Mouse (Mus musculus) adrenal gland, adult 2 months (tissue): ENCODE results near the gene Mdm2. TPM values are rescaled to one million over a fixed set of nuclear protein-coding genes. Genes with fewer than 3 reads are reported as not detected.
A peak's percentile ranks its signal among the peaks of the same experiment; 100 is the strongest.

ENCODE experiments used
- DNase-seq: peaks from one replicate; pipeline ENCODE4 v3.0.0; 2021
- polyA plus RNA-seq: library from polyadenylated mRNA; depleted of rRNA; stranded (reverse); fragments of >200 nt; gene quantifications from 2 replicates; pipeline ENCODE4 v1.2.3, GENCODE M21; 2012
- total RNA-seq, 2 experiments: library from RNA; stranded (reverse); gene quantifications; 2 replicates each; pipeline ENCODE4 v1.2.3; 2021

Mdm2 gene
- total and polyA plus RNA-seq, 3 experiments = 47.0 to 155 (median 55.4) TPM

DNA sequence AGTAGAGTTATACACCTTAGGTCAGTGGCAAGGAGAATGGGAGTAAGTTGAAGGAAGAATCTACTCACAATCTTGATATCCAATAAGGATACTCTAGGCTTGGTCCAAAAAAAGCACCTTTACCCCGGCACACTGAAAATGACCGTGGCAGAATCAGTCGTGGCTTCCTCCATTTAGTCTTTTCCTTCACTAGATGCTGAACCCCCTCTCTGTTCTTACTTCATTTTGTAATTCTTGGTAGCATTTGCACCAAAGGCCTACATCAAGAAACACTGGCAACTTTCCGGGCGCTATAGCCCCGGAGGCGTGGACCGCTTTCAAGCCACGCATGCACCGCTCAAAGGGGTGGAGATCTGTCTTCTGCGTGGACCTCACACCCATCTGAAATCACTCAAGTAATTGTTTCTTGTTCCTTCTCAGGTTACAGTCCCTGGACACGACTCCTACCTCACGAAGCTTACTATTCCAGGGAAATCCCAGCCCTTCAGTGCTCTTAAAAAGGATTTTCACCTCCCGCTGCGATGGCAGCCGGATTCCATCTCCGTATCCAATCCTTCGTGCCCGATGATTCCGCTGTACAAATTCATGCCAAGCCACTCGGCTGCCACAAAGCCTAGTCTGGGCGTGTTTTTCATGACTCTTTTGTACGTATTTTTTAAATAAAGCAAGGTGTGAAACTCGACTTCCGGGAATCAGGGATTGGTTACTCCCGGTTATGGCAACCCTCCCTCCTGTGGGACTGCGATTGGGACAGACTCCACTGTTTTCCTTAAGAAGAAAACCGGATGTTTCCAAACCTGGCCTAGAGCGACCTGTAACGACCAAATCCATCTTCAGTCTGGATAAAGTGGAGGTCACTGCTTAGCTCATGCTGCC is 27.5 kb downstream of the Mdm2 start:
- no peak for DNase-seq

DNA sequence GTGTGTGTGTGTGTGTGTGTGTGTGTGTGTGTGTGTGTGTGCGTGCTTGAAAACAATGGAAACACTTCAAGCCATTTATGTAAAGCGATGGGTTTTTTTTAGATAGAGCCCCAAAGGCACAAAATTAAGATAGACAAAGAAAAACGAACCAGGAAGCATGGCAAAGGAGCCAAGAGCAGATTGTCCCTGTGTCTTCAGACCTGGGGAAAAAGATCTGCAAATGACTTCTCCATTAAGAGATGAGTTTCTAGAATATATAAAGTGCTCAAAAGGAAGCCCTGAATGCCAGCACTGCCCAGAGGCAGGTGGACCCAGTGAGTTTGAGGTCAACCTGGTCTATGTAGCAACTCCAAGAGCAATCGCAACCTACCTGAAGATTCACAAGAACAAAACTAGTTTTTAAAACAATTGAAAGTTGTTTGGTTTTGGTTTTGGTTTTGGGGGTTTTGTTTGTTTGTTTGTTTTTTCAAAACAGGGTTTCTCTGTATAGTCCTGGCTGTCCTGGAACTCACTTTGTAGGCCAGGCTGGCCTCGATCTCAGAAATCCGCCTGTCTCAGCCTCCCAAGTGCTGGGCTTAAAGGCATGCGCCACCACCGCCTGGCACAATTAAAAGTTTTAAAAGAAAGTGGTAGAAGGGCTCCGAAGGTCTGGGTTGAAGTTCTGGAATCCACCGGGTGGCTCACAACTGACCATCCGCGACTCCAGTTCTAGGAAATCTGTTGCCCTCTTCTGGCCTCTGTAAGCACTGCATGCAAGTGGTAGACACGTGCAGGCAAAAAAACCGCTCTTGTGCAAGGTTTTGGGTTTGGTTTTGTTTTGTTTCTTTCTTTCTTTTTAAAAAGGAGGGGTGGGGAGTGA is 28.3 kb downstream of the Mdm2 start:
- DNase-seq = peak; percentile 34

DNA sequence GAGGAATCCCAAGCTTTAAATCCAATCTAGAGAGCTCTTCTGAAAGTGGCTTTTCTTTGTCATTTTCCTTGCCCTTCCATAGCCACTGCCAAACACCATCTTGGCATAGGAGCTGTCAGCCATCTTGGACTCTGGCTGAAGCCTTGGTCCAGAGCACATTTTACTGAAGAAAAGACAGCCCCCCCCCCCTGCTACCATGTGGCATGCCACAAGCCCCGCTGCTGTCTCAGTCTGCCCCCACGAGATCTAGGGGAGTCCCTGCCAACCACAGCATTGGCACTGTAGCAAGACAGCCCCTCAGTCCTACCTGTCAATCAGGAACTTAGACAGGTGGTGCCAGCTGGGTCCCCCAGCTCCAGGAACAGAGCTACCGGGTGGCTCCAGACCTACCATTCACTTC is 29.0 kb downstream of the Mdm2 start:
- DNase-seq = no peak

GRCm38 (mm10) chr10:117680868-117681513 is 29.6 kb downstream of the Mdm2 start:
- DNase-seq = no peak

- no peak for DNase-seq
Measured at GRCm38 (mm10) chr10:117679963-117680473, 30.5 kb downstream of the Mdm2 start.

- no peak for DNase-seq
Measured at GRCm38 (mm10) chr10:117679029-117679686, 31.4 kb downstream of the Mdm2 start.

DNA sequence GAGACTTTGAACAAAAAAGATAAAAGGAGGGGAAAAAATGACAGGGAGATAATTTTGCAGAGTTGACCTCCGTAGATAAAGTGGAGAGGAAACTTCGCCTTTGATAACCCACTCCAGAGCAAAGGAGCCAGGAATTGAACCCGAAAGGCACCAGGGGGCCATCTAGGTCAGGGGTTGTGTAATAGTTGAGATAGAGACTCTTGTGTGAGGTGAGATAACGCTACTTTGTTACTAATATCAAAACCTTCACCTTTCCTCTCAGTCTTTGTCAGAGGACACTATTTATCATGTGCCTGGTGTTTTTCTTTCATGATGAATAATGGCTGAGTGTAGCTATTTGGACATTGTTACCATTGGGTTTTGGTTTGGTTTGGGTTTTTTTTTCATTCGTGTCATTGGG is 32.2 kb downstream of the Mdm2 start:
- DNase-seq = peak; percentile 46

GRCm38 (mm10) chr10:117677494-117678236 is 32.9 kb downstream of the Mdm2 start:
- DNase-seq = peak; percentile 51

DNA sequence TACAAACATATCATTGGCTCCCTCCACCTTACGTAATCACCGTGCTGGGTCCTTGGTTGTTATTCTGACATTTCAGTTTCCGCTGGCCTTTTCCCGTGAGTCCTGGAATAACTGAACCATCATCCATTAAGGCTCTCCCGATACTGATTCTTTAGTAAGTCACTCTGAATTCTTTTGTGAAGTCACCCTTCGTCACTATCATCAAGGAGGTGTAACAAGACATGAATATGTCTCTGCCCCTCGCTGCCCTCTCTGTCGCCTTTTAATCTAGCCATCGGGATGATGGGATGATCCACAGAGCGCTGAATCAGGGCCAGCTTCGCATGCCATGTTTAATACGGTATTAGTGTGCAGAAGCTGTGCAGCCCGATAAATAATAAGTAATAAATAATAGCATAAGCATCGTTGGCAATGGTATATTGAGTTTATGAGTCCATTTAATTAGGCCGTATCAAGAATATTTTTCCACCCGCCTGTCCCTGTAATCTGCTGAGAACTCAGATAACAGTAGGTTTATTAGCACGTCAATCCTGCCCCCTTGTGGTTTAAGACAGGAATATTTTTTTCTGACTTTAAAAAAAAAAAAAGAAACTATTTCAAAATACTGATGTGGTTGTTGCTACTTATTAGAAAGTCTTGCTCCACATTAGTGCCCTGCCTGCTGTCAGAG is 33.8 kb downstream of the Mdm2 start:
- peak; percentile 45 for DNase-seq

DNA sequence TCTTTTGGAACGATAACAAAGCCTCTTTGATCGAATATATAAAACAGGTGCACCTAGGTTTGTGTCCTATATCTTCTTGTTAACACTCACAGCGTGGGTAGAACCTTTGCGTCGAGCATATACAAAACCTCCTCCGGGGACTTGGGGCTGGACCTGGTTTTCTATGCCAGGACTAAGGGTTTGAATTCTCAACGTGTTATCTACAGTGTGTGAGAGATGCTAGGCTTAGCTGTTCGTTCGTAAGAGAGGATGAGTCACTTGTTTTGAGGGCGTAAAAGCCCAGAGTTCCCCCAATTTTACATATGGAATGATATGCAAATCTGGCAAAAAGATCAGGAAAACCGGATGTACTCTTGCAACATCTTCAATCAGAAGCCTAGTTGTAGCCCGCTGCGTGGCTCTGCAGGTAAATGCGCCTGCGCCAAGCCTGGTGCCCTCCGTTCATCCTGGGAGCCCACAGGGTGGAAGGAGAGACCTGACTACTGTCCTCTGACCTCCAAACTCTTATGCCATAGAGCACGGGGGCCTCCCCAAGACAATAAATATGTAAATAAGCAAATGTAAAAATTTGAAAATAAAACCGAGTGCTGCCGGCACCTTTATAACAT is 34.4 kb downstream of the Mdm2 start:
- DNase-seq = no peak

DNA sequence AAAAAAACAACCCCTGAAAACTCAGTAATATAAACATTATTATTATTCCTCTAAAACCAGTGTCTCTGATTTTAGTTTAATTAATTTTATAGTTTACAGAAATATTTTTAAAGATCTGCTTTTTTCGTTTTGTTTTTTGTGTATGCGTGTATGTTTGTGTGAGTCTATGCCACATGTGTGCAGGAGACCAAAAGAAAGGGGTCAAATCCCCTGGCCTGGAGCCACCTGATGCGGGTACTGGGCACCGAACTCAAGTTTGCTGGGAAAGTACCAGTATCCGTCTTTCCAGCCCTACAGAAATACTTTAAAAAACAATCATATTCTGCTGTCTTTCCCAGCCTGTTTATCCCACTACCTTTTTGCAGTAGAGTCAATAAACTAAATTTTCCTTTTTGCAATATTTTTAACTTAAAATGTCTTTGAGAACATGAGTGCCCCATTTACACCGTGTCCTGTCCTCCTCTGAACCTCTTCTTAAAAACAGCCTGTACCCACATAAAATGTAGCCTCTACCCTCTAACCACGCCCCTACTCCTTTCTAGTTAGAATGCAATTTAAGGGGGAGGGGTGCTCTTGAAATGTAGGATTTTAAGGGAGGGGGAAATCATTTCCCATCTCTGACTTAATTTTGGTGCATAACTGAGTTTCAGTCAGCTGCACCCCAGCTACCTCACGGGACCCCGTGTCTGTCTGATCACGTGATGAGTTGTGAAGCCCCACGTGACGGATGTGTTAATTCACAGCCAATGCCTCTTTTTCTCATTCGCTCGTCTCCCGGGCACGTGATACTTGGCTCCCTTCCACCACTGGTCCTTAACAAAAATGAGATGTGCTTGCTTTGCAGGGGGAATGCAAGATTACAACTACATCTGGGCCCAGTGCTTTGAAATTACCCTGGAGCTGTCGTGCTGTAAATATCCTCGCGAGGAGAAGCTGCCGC is 35.2 kb downstream of the Mdm2 start:
- DNase-seq = peak; percentile 47

DNA sequence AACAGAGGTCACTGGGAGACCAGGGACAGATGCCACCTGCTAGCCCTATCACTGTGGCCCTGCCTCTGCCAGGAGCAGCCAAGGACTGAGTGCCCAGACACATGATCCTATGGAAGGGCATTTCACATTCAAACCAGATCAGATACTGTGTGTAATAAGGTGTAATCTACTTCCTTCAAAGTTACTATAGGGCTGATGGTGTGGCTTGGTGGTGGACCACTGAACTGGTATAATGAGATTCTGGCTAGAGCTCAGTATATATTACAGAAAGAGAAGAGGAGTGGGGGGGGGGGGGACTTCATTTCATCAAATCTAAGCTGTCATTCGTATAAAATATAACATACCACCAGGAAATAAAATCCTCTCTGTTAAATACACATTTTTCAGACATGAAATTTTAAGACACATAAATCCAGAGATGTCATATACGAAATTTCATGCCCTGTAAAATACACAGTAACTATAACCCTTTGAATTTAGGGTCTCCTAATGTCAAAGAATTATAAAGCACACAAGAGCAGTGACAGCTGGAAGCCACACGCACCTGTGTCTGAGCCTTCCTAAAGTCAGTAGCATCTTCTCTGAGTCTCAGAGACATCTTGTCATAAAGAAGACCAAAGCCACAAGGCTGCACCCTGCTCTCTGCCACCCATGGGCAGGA is 36.1 kb downstream of the Mdm2 start:
- no peak for DNase-seq

DNA sequence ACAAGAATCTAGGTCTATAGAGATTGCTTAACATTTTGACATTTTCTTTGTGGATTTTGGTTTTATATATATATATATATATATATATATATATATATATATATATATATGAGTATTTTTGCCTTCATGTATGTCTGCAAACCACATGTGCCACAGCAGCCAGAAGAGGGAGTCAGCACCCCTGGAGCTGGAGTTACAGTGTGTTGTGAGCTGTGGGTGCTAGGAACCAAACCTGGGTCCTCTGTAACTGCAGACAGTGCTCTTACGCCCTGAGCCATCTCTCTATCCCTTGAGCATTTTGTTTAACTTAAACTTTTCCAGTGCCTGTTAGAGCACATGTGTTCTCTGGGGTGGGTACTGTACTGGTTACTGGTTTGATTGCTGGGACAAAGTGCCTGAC is 36.6 kb downstream of the Mdm2 start:
- DNase-seq = no peak

- no peak for DNase-seq
Measured at GRCm38 (mm10) chr10:117672693-117673092, 37.9 kb downstream of the Mdm2 start.

DNA sequence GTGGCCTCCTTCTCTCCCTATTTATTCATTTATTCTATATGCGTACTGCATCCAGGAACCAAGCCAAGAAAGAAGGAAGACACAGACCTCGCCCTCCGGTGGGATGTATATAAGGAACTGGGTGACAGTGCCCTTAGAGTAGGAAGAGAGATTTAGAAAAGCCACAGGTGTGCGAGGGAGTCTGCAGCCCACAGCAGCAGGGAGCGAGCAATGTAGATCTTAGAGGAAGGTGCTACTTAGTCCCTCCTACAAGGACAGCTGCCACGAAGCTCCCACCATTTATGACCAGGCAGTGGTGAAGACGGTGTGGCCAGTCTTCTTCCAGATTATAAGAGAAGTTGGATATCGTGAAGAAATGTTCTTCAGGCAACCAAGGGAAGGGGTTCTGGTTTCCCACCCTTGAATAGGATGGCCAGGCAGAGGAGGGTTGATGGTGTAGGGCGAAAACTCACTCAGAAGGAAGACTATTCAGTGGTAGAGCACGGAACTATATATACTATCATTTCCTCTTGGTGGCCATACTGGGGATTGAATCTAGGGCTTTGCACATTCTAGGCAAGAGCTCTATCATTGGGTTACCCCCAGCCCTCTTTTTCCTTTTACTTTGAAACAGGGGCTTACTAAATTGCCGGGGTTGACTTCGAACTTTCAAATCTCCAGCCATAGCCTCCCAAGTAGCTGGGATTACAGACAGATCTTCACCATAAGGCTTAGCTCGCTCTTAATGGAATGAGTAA is 38.5 kb downstream of the Mdm2 start:
- DNase-seq = no peak

- DNase-seq = no peak
Measured at GRCm38 (mm10) chr10:117671266-117671665, 39.3 kb downstream of the Mdm2 start.

GRCm38 (mm10) chr10:117670791-117671190 is 39.8 kb downstream of the Mdm2 start:
- no peak for DNase-seq

GRCm38 (mm10) chr10:117670092-117670491 is 40.5 kb downstream of the Mdm2 start:
- no peak for DNase-seq
